Mouse (Mus musculus) adipose tissue, adult 10 weeks (tissue): Measurements from ENCODE around the gene Actl6b. TPM values are rescaled to one million over a fixed set of nuclear protein-coding genes. Genes with fewer than 3 reads are reported as not detected.

Experiments
- polyA plus RNA-seq: library from polyadenylated mRNA; stranded (reverse); fragments of 350-450 nt; fragmentation: Illumina TruSeq; extraction: RNeasy Lipid Tissue Mini Kit (QIAGEN cat#74804); gene quantifications from one replicate; pipeline ENCODE4 v1.2.3, GENCODE M21; 2014; ENCODE audit warnings: low read depth, low replicate concordance

The Actl6b gene
- 0.53 TPM for polyA plus RNA-seq

DNA sequence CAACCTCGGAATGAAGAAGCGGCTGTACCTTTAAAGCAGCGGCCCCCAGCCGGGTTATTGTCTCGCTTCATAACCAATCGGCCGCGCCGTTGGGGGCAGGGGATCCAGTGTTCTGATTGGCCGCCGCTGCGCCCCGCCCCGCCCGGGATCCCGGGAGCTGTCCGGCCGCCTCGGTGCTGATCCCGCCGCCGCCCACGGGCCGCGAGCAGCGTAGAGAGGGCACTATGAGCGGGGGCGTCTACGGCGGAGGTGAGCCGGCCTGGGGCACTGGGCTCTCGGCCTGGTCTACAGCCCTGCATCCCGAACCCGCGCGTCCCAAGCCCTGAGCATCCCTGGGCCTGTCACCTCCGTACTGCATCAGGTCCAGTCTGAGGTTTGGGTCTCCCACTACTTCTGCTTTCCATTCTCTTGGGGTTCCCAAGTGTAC lies at the start of gene Actl6b:
Gene Actl6b, plus strand, starts transcription at position 107 of the 427 bp plus-strand sequence.

DNA sequence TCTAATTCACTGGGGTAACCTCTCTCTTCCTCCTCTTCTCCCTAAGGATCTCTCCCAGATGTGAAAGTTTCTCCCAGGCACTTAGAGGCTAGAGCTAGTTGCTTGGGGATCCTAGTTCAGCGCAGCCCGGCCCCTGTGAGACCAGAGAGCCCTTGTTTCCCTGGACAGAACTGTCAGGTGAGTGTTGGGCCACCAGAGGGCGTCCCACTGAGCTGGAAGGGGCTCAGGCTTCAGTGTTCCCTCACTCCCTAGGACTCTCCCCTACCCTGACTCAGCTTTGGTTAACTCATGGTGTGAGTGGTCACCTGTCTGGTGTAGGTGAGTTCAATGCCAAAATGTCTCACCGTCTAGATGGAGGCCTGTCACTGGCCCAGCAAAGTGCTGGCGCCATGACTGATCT lies 34.9 kb upstream of the Actl6b start, which contains the start of gene Gigyf1:
Gene Gigyf1, plus strand, starts transcription at position 113 of the 400 bp plus-strand sequence.

DNA sequence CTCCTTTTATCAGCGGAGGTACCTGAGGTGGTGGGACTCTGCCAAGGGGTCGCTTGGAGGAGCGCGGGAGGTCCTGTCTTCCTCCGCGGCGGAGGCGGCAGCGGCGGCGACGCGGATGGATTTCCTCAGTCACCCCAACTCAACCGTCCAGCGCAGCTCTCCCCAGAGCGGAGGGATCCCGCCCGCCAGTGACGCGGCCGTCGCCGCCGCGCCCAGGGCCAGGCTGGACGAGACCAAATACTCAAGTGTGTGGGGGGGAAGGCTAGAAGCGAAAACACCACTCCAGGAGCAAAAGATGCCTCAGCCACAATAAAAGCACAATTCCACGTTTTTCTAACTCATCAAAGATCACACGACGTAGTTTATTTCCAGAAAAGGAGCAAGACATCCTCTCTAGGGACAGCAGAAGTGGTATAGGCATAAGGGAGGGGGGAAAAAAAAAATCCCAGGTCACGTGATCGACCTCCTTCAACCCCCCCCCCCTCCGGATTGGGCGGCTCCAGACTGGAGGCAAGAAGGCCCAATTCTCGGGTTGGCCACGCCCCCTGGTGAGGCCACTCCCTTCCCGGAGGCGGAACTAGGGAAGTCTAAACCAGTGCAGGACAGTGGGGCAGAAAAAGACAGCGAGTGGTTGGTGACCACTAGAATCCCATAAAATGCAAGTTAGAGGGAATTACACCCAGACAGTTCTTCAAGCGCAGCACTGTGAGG lies 20.0 kb upstream of the Actl6b start, which contains the start of the genes Epo and Gnb2:
Gene Epo, minus strand, starts transcription at position 126 of the 711 bp plus-strand sequence.
Gene Gnb2, minus strand, starts transcription at position 394 of the 711 bp plus-strand sequence.

DNA sequence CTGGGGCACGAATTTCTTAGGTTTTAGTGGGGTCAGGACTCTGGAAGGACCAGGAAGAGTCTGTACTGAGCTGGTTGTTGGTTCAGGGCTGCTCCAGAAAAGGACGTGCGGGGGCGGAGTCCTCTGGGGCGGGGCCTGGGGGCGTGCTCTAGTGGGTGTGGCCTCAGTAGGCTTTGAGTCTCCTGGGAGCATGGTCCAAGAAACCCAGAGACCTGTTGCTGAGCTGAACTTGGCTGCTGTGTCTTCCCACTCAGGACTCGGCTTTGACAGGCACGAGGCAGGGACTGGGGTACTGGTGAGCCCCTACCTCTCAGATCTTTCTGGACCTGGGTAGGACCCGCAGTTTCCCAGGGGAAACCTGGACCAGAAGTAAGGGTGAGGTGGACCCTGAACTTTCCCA lies 16.3 kb downstream of the Actl6b start, which contains the start of gene Tfr2:
Gene Tfr2, plus strand, starts transcription at position 176 of the 400 bp plus-strand sequence.

DNA sequence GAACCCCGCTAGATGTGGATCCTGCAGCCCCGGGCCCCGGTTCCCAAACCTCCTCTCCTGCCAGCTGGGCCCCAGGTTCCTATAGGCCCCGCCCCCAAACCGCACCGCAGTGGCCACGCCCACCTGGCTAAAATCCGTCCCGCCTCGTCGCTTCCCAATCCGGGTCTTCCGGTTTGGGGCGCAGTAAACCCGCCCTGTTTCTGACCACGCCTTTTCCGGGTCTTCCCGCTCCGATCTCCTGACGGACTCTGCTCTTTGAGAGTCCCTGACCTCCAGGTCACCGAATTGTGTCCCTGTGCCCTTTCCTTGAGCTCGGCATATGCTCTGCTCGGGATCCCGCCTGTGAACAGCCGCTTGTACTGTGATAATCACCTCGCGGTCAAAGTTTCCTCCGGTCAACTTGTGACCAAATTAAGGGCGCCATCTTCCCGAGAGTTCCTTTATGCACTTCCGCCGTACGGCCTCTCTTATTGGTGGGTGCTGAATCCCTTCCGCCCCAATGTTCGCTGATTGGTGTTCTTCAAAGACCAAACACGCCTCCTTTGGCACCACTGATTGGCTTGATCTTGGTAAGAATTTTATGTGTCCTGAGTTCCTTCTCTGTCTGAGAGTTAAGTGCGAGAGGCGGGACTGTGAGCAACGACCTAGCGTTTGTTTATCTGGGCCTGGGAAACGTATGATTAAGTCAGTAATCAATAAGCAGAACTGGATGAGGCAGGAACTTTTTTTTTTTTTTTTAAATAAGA lies 47.5 kb downstream of the Actl6b start, which contains the start of gene Mospd3:
Gene Mospd3, minus strand, starts transcription at position 440 of the 746 bp plus-strand sequence.

DNA sequence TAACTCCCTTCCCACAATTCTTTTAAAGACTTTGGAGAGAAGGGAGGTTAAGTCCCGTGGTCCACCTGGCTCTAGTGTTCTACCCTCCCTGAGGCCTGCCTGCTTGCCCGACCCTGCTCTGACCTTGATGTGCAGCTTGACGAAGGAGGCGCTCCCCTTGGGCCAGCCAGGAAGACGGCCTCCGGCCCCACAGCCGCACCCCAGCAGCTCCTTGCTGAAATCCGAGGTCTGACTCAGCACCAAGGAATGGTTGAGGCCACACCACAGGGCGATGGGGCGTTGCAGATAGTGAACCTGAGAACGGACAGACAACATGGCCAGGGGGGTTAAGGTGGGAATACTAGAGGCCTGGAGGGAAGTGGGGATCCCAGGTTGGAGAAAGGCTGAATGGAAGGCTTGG lies 60.2 kb downstream of the Actl6b start, which contains the start of gene Pcolce:
Gene Pcolce, minus strand, starts transcription at position 235 of the 400 bp plus-strand sequence.

Other genes with a start within 250 kb of the Actl6b start
- 161 TPM for gene Srrt, start 245.8 kb upstream of the Actl6b start, polyA plus RNA-seq
- gene Trip6, start 239.1 kb upstream of the Actl6b start, polyA plus RNA-seq, result 35.0 TPM
- 15.5 TPM for gene Slc12a9, start 219.9 kb upstream of the Actl6b start, polyA plus RNA-seq
- 15.4 TPM for gene Ephb4, start 203.4 kb upstream of the Actl6b start, polyA plus RNA-seq
- 0.25 TPM for gene Zan, start 76.5 kb upstream of the Actl6b start, polyA plus RNA-seq
- gene Pop7, start 51.0 kb upstream of the Actl6b start, polyA plus RNA-seq, result 21.6 TPM
- 25.5 TPM for gene Gigyf1, start 35.0 kb upstream of the Actl6b start, polyA plus RNA-seq
- gene Epo, start 20.3 kb upstream of the Actl6b start, polyA plus RNA-seq, result not detected
- gene Gnb2, start 20.0 kb upstream of the Actl6b start, polyA plus RNA-seq, result 338 TPM
- gene Tfr2, start 16.3 kb downstream of the Actl6b start, polyA plus RNA-seq, result 0.37 TPM
- gene Mospd3, start 47.5 kb downstream of the Actl6b start, polyA plus RNA-seq, result 33.8 TPM
- gene Pcolce, start 60.3 kb downstream of the Actl6b start, polyA plus RNA-seq, result 77.7 TPM
- 1.9 TPM for gene Fbxo24, start 75.5 kb downstream of the Actl6b start, polyA plus RNA-seq
- gene Lrch4, start 75.6 kb downstream of the Actl6b start, polyA plus RNA-seq, result 42.0 TPM
- 19.6 TPM for gene Gm20605, start 75.7 kb downstream of the Actl6b start, polyA plus RNA-seq
- 18.4 TPM for gene Sap25, start 87.8 kb downstream of the Actl6b start, polyA plus RNA-seq
- gene Irs3, start 92.2 kb downstream of the Actl6b start, polyA plus RNA-seq, result 15.2 TPM
- gene Agfg2, start 131.2 kb downstream of the Actl6b start, polyA plus RNA-seq, result 32.8 TPM
- 3.1 TPM for gene Nyap1, start 188.1 kb downstream of the Actl6b start, polyA plus RNA-seq
- 187 TPM for gene Tsc22d4, start 192.2 kb downstream of the Actl6b start, polyA plus RNA-seq
- 12.7 TPM for gene Ppp1r35, start 225.3 kb downstream of the Actl6b start, polyA plus RNA-seq
- gene Mepce, start 234.1 kb downstream of the Actl6b start, polyA plus RNA-seq, result 38.5 TPM
- 8.0 TPM for gene Zcwpw1, start 234.3 kb downstream of the Actl6b start, polyA plus RNA-seq